Mouse (Mus musculus): Measurements from ENCODE around the gene Txndc5.

DNA sequence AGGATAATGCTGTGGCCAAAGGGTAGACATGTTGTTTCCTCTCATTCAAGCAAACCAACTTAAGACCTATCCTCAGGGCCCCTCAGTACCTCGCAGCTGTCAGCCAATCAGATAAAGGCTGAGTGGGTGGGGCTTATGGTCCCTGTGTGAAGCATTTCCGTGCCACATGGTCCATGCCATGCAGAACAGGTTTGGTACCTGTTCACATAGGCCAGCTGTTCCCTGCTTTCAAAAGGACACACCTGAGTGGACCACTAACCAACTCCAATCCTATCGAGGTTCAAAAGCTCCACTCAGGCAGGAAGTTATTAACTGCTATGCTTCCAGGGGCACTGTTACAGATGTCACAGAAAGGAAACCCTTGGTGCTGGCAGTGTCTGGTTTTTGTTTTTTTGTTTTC lies 25.6 kb upstream of the Txndc5 start:
- no peak for TF ChIP-seq CTCF (IDR thresholded peaks at IDR 0.05)
- no peak for TF ChIP-seq EP300 (IDR thresholded peaks at IDR 0.05)

Measured in lung, postnatal 0 days (tissue).